Mouse (Mus musculus) megakaryocyte-erythroid progenitor cell, adult 5-6 weeks (primary cell): ENCODE results near the gene Gm21954. TPM values are rescaled to one million over a fixed set of nuclear protein-coding genes. Genes with fewer than 3 reads are reported as not detected.
A peak's percentile ranks its signal among the peaks of the same experiment; 100 is the strongest.

Experiments
- ATAC-seq: replicated peaks from 2 replicates; pipeline ENCODE4 v1.8.0; 2016; ENCODE audit warnings: mild to moderate bottlenecking, inconsistent platforms; ENCODE audit not compliant: severe bottlenecking, poor library complexity, low FRiP score, low TSS enrichment
- total RNA-seq, 2 experiments: library from RNA; stranded (forward) in 1 of 2; stranded (reverse) in 1 of 2; fragments of 200-1000, 215-1000 nt in 1 of 2; fragments of >200 nt in 1 of 2; fragmentation: Nextera tagmentation in 1 of 2; gene quantifications; 2 replicates each; pipeline ENCODE4 v1.2.3; 2014 to 2017

Gm21954 gene
- not detected in 2 replicates for total RNA-seq (2014; fragmentation: Nextera tagmentation)
- not detected in 2 replicates for total RNA-seq (2017)

GRCm38 (mm10) chr3:55472110-55472509, at the start of gene Gm21954:
Gene Gm21954, minus strand, starts transcription at chr3:55472210.
- no peak for ATAC-seq

GRCm38 (mm10) chr3:55521776-55522175, 49.8 kb upstream of the Gm21954 start:
- ATAC-seq: no peak

GRCm38 (mm10) chr3:55520240-55521180, 48.5 kb upstream of the Gm21954 start:
- ATAC-seq: peak; percentile 86

- no peak for ATAC-seq
Measured at GRCm38 (mm10) chr3:55517454-55518014, 45.5 kb upstream of the Gm21954 start.

GRCm38 (mm10) chr3:55515966-55516365, 44.0 kb upstream of the Gm21954 start:
- no peak for ATAC-seq

GRCm38 (mm10) chr3:55511658-55512057, 39.6 kb upstream of the Gm21954 start:
- ATAC-seq: no peak

- ATAC-seq: no peak
Measured at GRCm38 (mm10) chr3:55510198-55510597, 38.2 kb upstream of the Gm21954 start.

- ATAC-seq: no peak
Measured at GRCm38 (mm10) chr3:55499298-55499697, 27.3 kb upstream of the Gm21954 start.

GRCm38 (mm10) chr3:55496462-55496941, 24.5 kb upstream of the Gm21954 start:
- no peak for ATAC-seq

- ATAC-seq: no peak
Measured at GRCm38 (mm10) chr3:55495866-55496265, 23.9 kb upstream of the Gm21954 start.

- no peak for ATAC-seq
Measured at GRCm38 (mm10) chr3:55495231-55495630, 23.2 kb upstream of the Gm21954 start.

- no peak for ATAC-seq
Measured at GRCm38 (mm10) chr3:55494348-55494747, 22.3 kb upstream of the Gm21954 start.

GRCm38 (mm10) chr3:55492021-55492420, 20.0 kb upstream of the Gm21954 start:
- no peak for ATAC-seq

GRCm38 (mm10) chr3:55489231-55489990, 17.4 kb upstream of the Gm21954 start:
- no peak for ATAC-seq

GRCm38 (mm10) chr3:55483328-55483727, 11.3 kb upstream of the Gm21954 start:
- no peak for ATAC-seq

GRCm38 (mm10) chr3:55481140-55481539, 9.1 kb upstream of the Gm21954 start:
- no peak for ATAC-seq

GRCm38 (mm10) chr3:55479306-55479705, 7.3 kb upstream of the Gm21954 start:
- ATAC-seq: no peak

- ATAC-seq: no peak
Measured at GRCm38 (mm10) chr3:55476694-55477093, 4.7 kb upstream of the Gm21954 start.

GRCm38 (mm10) chr3:55473146-55473545, 1.1 kb upstream of the Gm21954 start:
- no peak for ATAC-seq

- ATAC-seq: no peak
Measured at GRCm38 (mm10) chr3:55466348-55466747, 5.7 kb downstream of the Gm21954 start.
